21 mouse cellular contexts compared by ENCODE assay signal in the genomic region with DNA sequence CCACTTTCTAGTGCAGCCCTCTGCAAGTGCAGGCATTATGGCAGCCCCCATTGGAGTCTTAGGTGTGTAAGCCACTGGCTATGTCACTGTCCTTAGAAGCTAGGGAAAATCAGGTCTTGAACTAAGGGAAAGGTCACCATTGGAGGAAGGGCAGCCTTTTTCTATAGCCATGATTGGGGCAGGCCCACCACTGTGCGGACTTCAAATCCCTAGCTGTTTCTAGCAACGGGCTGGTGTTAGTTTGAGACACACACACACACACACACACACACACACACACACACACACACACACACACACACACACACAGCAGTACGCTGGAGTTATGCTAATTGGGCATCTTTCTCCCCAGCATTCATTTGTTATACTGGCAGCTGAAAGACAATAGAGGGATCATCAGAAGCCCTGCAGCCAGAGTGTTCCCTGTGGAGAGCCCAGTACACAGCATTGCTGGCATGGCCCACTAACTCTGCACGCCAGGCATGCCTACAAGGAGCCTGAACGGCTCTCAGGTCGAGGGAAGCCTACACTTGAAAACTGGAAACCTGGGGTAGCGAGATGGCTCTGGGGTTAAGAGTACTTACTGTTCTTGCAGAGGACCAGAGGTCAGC.
DNase-seq lines count a peak whose midpoint lies in the region; ATAC-seq lines count a peak whose summit lies in the region.
"Had no signal": no experiment of that assay in that cellular context is flagged by ENCODE, and none has a peak within 500 bp of the region (broad histone marks: within the 10 kb centered on the region; RNA-seq: fewer than 3 reads in every experiment).

No protein-coding gene starts in this region.

- H3K27me3 ChIP-seq in embryonic facial prominence, embryonic 11.5 days (ENCODE audit: control insufficient read depth, insufficient read depth, low read length), result no peaks in the 10 kb centered on the region
- no peaks in the 10 kb centered on the region for H3K27me3 ChIP-seq in embryonic facial prominence, embryonic 10.5 days (replicated peaks; ENCODE audit: low read depth, poor library complexity, severe bottlenecking)
- H3K27me3 ChIP-seq in forebrain, embryonic 16.5 days (replicated peaks; ENCODE audit: control insufficient read depth, insufficient read depth, low read length), result no peaks in the 10 kb centered on the region
- no peaks in the 10 kb centered on the region for H3K27me3 ChIP-seq in hindbrain, embryonic 16.5 days (replicated peaks; ENCODE audit: control insufficient read depth, insufficient read depth, low read length)
- no peaks in the 10 kb centered on the region for H3K27me3 ChIP-seq in neural tube, embryonic 13.5 days
- H3K27me3 ChIP-seq: heart, embryonic 13.5 days; limb, embryonic 13.5 days; stomach, embryonic 15.5 days had no signal

- H3K4me3 ChIP-seq in embryonic facial prominence, embryonic 11.5 days (ENCODE audit: low read depth, low read length), result no peak overlapping the region
- H3K4me3 ChIP-seq in embryonic facial prominence, embryonic 10.5 days, result no peak overlapping the region
- no peak overlapping the region for H3K4me3 ChIP-seq in forebrain, embryonic 16.5 days (replicated peaks; ENCODE audit: low read length)
- H3K4me3 ChIP-seq in hindbrain, embryonic 16.5 days (ENCODE audit: low read length), result no peak overlapping the region
- no peak overlapping the region for H3K4me3 ChIP-seq in neural tube, embryonic 13.5 days
- H3K4me3 ChIP-seq: heart, embryonic 13.5 days; layer of hippocampus, adult 2 months; limb, embryonic 13.5 days; stomach, embryonic 15.5 days had no signal

- no peaks in the 10 kb centered on the region for H3K9me3 ChIP-seq in embryonic facial prominence, embryonic 11.5 days (replicated peaks; ENCODE audit: control insufficient read depth, low read length)
- no peaks in the 10 kb centered on the region for H3K9me3 ChIP-seq in embryonic facial prominence, embryonic 10.5 days
- no peaks in the 10 kb centered on the region for H3K9me3 ChIP-seq in forebrain, embryonic 16.5 days (ENCODE audit: control insufficient read depth, low read length)
- no peaks in the 10 kb centered on the region for H3K9me3 ChIP-seq in hindbrain, embryonic 16.5 days (ENCODE audit: control insufficient read depth, low read length)
- no peaks in the 10 kb centered on the region for H3K9me3 ChIP-seq in neural tube, embryonic 13.5 days
- H3K9me3 ChIP-seq: heart, embryonic 13.5 days; limb, embryonic 13.5 days; stomach, embryonic 15.5 days had no signal

- WGBS in embryonic facial prominence, embryonic 11.5 days, result 38% methylated on average over 7 of the region's 7 CpGs
- WGBS in embryonic facial prominence, embryonic 10.5 days, result 34% methylated on average over 7 of the region's 7 CpGs
- 23% methylated on average over 7 of the region's 7 CpGs for WGBS in forebrain, embryonic 16.5 days
- 20% methylated on average over 7 of the region's 7 CpGs for WGBS in hindbrain, embryonic 16.5 days
- 27% methylated on average over 7 of the region's 7 CpGs for WGBS in neural tube, embryonic 13.5 days

- H3K4me2 ChIP-seq in embryonic facial prominence, embryonic 11.5 days (ENCODE audit: low read depth, low read length), result no peak overlapping the region
- no peak overlapping the region for H3K4me2 ChIP-seq in forebrain, embryonic 16.5 days (ENCODE audit: low read length)
- no peak overlapping the region for H3K4me2 ChIP-seq in hindbrain, embryonic 16.5 days (ENCODE audit: low read length)
- no peak overlapping the region for H3K4me2 ChIP-seq in neural tube, embryonic 13.5 days
- H3K4me2 ChIP-seq: heart, embryonic 13.5 days; limb, embryonic 13.5 days; stomach, embryonic 15.5 days had no signal

- peak; percentile 26; the same call in 1 of the 2 replicates for ATAC-seq in embryonic facial prominence, embryonic 11.5 days (replicated peaks; ENCODE audit: insufficient number of reproducible peaks, low FRiP score, low TSS enrichment, low read depth)
- peak; percentile 72 for ATAC-seq in forebrain, embryonic 16.5 days
- ATAC-seq in hindbrain, embryonic 16.5 days, result peak; percentile 71; the same call in 1 of the 2 replicates
- ATAC-seq in neural tube, embryonic 13.5 days (ENCODE audit: low read depth), result peak; percentile 80
- ATAC-seq: intestine, embryonic 16.5 days had no signal

- no peak for DNase-seq in embryonic facial prominence, embryonic 11.5 days (ENCODE audit: low spot score)
- no peak for DNase-seq in embryonic facial prominence, embryonic 10.5 days (ENCODE audit: low spot score)
- DNase-seq in left cerebral cortex, postnatal 4 days, result no peak
- no peak for DNase-seq in kidney, postnatal 36 days
- DNase-seq in ovary, postnatal 10 days (ENCODE audit: low spot score), result no peak
- DNase-seq: adrenal gland, adult 8-10 months; cerebellum, adult 11-12 months; cerebellum, postnatal 36 days; heart, postnatal 36 days; lung, postnatal 14 days; thymus, adult 2 months had no signal

- no peak overlapping the region for H3K27ac ChIP-seq in embryonic facial prominence, embryonic 11.5 days (replicated peaks; ENCODE audit: low read depth, low read length)
- H3K27ac ChIP-seq in embryonic facial prominence, embryonic 10.5 days (replicated peaks), result no peak overlapping the region
- no peak overlapping the region for H3K27ac ChIP-seq in forebrain, embryonic 16.5 days (ENCODE audit: low read length)
- H3K27ac ChIP-seq in hindbrain, embryonic 16.5 days (ENCODE audit: low read depth, low read length), result no peak overlapping the region
- H3K27ac ChIP-seq in neural tube, embryonic 13.5 days (replicated peaks), result no peak overlapping the region
- H3K27ac ChIP-seq: heart, embryonic 13.5 days; kidney, postnatal 0 days; layer of hippocampus, adult 2 months; limb, embryonic 13.5 days; liver, embryonic 14.5 days; stomach, embryonic 15.5 days had no signal

- H3K4me1 ChIP-seq in embryonic facial prominence, embryonic 11.5 days (ENCODE audit: control insufficient read depth, insufficient read depth, low read length), result no peaks in the 10 kb centered on the region
- peaks cover 8% of the 10 kb centered on the region for H3K4me1 ChIP-seq in embryonic facial prominence, embryonic 10.5 days
- H3K4me1 ChIP-seq in forebrain, embryonic 16.5 days (replicated peaks; ENCODE audit: control insufficient read depth, insufficient read depth, low read length), result no peaks in the 10 kb centered on the region
- no peaks in the 10 kb centered on the region for H3K4me1 ChIP-seq in hindbrain, embryonic 16.5 days (ENCODE audit: control insufficient read depth, insufficient read depth, low read depth, low read length)
- H3K4me1 ChIP-seq in neural tube, embryonic 13.5 days (replicated peaks), result peaks cover 9% of the 10 kb centered on the region; the same call in 1 of the 2 replicates
- H3K4me1 ChIP-seq: heart, embryonic 13.5 days; limb, embryonic 13.5 days; stomach, embryonic 15.5 days had no signal

- no peaks in the 10 kb centered on the region for H3K36me3 ChIP-seq in embryonic facial prominence, embryonic 11.5 days (replicated peaks; ENCODE audit: control insufficient read depth, insufficient read depth, low read depth, low read length)
- H3K36me3 ChIP-seq in embryonic facial prominence, embryonic 10.5 days (replicated peaks), result no peaks in the 10 kb centered on the region
- no peaks in the 10 kb centered on the region for H3K36me3 ChIP-seq in forebrain, embryonic 16.5 days (ENCODE audit: control insufficient read depth, insufficient read depth)
- H3K36me3 ChIP-seq in hindbrain, embryonic 16.5 days (ENCODE audit: control insufficient read depth, insufficient read depth, low read length), result no peaks in the 10 kb centered on the region
- no peaks in the 10 kb centered on the region for H3K36me3 ChIP-seq in neural tube, embryonic 13.5 days
- H3K36me3 ChIP-seq: stomach, embryonic 15.5 days had no signal

- intact Hi-C loops in left cerebral cortex, postnatal 4 days (cut with DNase I), result no loop called here

- H3K9ac ChIP-seq in embryonic facial prominence, embryonic 11.5 days (replicated peaks; ENCODE audit: low read length), result no peak overlapping the region
- no peak overlapping the region for H3K9ac ChIP-seq in forebrain, embryonic 16.5 days (replicated peaks; ENCODE audit: low read depth, low read length)
- H3K9ac ChIP-seq in hindbrain, embryonic 16.5 days (ENCODE audit: low read depth, low read length), result no peak overlapping the region
- no peak overlapping the region for H3K9ac ChIP-seq in neural tube, embryonic 13.5 days
- H3K9ac ChIP-seq: heart, embryonic 13.5 days; limb, embryonic 13.5 days; liver, embryonic 14.5 days; stomach, embryonic 15.5 days had no signal

Comparison
In these comparisons a context has a peak if more than half of its experiments do, and no peak if none do; other contexts are left out.
1. ATAC-seq: peak in every context shown above with its lines; median percentile 80 in neural tube, embryonic 13.5 days; 72 in forebrain, embryonic 16.5 days; 71 in hindbrain, embryonic 16.5 days; 26 in embryonic facial prominence, embryonic 11.5 days.